18 mouse cellular contexts compared by ENCODE assay signal in genomic region chr5:18307229-18307804, GRCm38 (mm10). TPM values are rescaled to one million over a fixed set of nuclear protein-coding genes. Genes with fewer than 3 reads are reported as not detected.
DNase-seq lines count a peak whose midpoint lies in the region; ATAC-seq and TF ChIP-seq lines count a peak whose summit lies in the region.
"Had no signal": no experiment of that assay in that cellular context is flagged by ENCODE, and none has a peak within 500 bp of the region (broad histone marks: within the 10 kb centered on the region; RNA-seq: fewer than 3 reads in every experiment).

No protein-coding gene starts in this region.

- H3K4me1 ChIP-seq in heart, postnatal 0 days (ENCODE audit: control insufficient read depth, insufficient read depth) = peaks cover 6% of the 10 kb centered on the region; the same call in 1 of the 2 replicates
- H3K4me1 ChIP-seq in lung, adult 2 months (ENCODE audit: control insufficient read depth, insufficient read depth, low read length) = no peaks in the 10 kb centered on the region
- H3K4me1 ChIP-seq in olfactory bulb, adult 2 months (ENCODE audit: control insufficient read depth, insufficient read depth, low read length) = peaks cover 11% of the 10 kb centered on the region
- H3K4me1 ChIP-seq: embryonic facial prominence, embryonic 10.5 days; forebrain, embryonic 15.5 days; hindbrain, embryonic 13.5 days had no signal

- no peak overlapping the region for H3K9ac ChIP-seq in heart, postnatal 0 days (replicated peaks; ENCODE audit: low read depth, low read length)
- H3K9ac ChIP-seq: forebrain, embryonic 15.5 days; hindbrain, embryonic 13.5 days; liver, embryonic 14.5 days had no signal

- H3K27ac ChIP-seq in heart, postnatal 0 days (ENCODE audit: low read depth) = peak overlapping the region; percentile 58
- H3K27ac ChIP-seq in olfactory bulb, adult 2 months (ENCODE audit: insufficient read depth, low read depth, low read length) = peak overlapping the region; percentile 73
- H3K27ac ChIP-seq: embryonic facial prominence, embryonic 10.5 days; forebrain, embryonic 15.5 days; hindbrain, embryonic 13.5 days; liver, embryonic 14.5 days; macrophage had no signal

- TF ChIP-seq EP300 in heart, postnatal 0 days (IDR thresholded peaks at IDR 0.05; ENCODE audit: low read depth) = no peak

- no peaks in the 10 kb centered on the region for H3K9me3 ChIP-seq in heart, postnatal 0 days (replicated peaks; ENCODE audit: control insufficient read depth, low read length)
- H3K9me3 ChIP-seq: embryonic facial prominence, embryonic 10.5 days; forebrain, embryonic 15.5 days; hindbrain, embryonic 13.5 days had no signal

- intact Hi-C loops in heart, postnatal 36 days (cut with DNase I) = no loop called here

- H3K36me3 ChIP-seq in heart, postnatal 0 days (replicated peaks; ENCODE audit: control insufficient read depth, insufficient read depth, low read length) = no peaks in the 10 kb centered on the region; the same call in 1 of the 2 replicates
- H3K36me3 ChIP-seq: embryonic facial prominence, embryonic 10.5 days had no signal

- 0% methylated on average over 1 of the region's 1 CpGs for WGBS in heart, postnatal 0 days
- WGBS in lung, adult 2 months = 0% methylated on average over 1 of the region's 1 CpGs
- WGBS in olfactory bulb, adult 2 months = 5% methylated on average over 1 of the region's 1 CpGs

- H3K4me2 ChIP-seq in heart, postnatal 0 days (ENCODE audit: low read depth, low read length) = no peak overlapping the region
- H3K4me2 ChIP-seq: forebrain, embryonic 15.5 days; hindbrain, embryonic 13.5 days had no signal

- no peaks in the 10 kb centered on the region for H3K27me3 ChIP-seq in heart, postnatal 0 days (ENCODE audit: control insufficient read depth, insufficient read depth, low read length)
- H3K27me3 ChIP-seq: forebrain, embryonic 15.5 days; hindbrain, embryonic 13.5 days had no signal

- no peak for TF ChIP-seq CTCF in heart, postnatal 0 days (IDR thresholded peaks at IDR 0.05; ENCODE audit: low read depth)
- TF ChIP-seq CTCF in lung, adult 2 months (IDR thresholded peaks at IDR 0.05; ENCODE audit: insufficient read depth, low read length) = no peak
- TF ChIP-seq CTCF in olfactory bulb, adult 2 months (IDR thresholded peaks at IDR 0.05; ENCODE audit: insufficient read depth, low read depth, low read length) = no peak

- DNase-seq in cerebellum, postnatal 36 days = peak; percentile 32 to 40
- no peak for DNase-seq in cerebellum, adult 8-10 months
- peak; percentile 31 for DNase-seq in heart, postnatal 0 days (ENCODE audit: low spot score)
- no peak for DNase-seq in heart, postnatal 36 days
- DNase-seq in lung, postnatal 36 days = peak; percentile 10
- DNase-seq in lung, adult 2 months = no peak
- DNase-seq: adrenal gland, postnatal 10 days; B cell, adult 2 months; kidney, postnatal 4 days; layer of hippocampus, postnatal 36 days; midbrain, embryonic 14.5 days; thymus, adult 18-20 months had no signal

- TF ChIP-seq POLR2A in lung, adult 2 months (IDR thresholded peaks at IDR 0.05; ENCODE audit: borderline replicate concordance, extremely low read depth, low read depth, low read length) = no peak
- TF ChIP-seq POLR2A in olfactory bulb, adult 2 months (IDR thresholded peaks at IDR 0.05; ENCODE audit: insufficient read depth, low read depth, low read length) = no peak

- peak; percentile 57 for ATAC-seq in heart, postnatal 0 days (ENCODE audit: insufficient read depth, low read depth)
- ATAC-seq: forebrain, embryonic 15.5 days had no signal

- H3K4me3 ChIP-seq in heart, postnatal 0 days (ENCODE audit: low read depth, low read length) = no peak overlapping the region
- H3K4me3 ChIP-seq in lung, adult 2 months (replicated peaks; ENCODE audit: extremely low read depth, low read depth, low read length) = no peak overlapping the region
- no peak overlapping the region for H3K4me3 ChIP-seq in olfactory bulb, adult 2 months (ENCODE audit: insufficient read depth, low read depth, low read length)
- H3K4me3 ChIP-seq: embryonic facial prominence, embryonic 10.5 days; forebrain, embryonic 15.5 days; hindbrain, embryonic 13.5 days had no signal

RNA-seq across cellular contexts. Expression of gene Gnai1, which starts 52.8 kb away (rescaled TPM):
- 19.2 and 21.9 TPM in 2 replicates for total RNA-seq in heart, postnatal 0 days (2014; rRNA removed; ENCODE audit: low replicate concordance)
- 16.6 and 17.0 TPM in 2 replicates for polyA plus RNA-seq in heart, postnatal 0 days (2015; fragmentation: Nextera tagmentation; extraction: Ambion mirVana)
- total RNA-seq in heart, postnatal 36 days (2021) = 1 to 10 TPM; 6.2 to 6.3 TPM
- polyA plus RNA-seq in lung, adult 2 months (2012; rRNA removed) = 6.8 and 8.3 TPM in 2 replicates
- not detected in 2 replicates for polyA plus RNA-seq in olfactory bulb, adult 2 months (2012; ENCODE audit: insufficient read depth, insufficient read length, low replicate concordance, missing spikeins)
- polyA plus RNA-seq: macrophage had no signal

Comparison
In these comparisons a context has a peak if more than half of its experiments do, and no peak if none do; other contexts are left out.
1. DNase-seq: peak in cerebellum, postnatal 36 days (2 of 2), heart, postnatal 0 days (single experiment) and lung, postnatal 36 days (single experiment); none in cerebellum, adult 8-10 months (single experiment), heart, postnatal 36 days (0 of 2) and lung, adult 2 months (single experiment).